Mouse (Mus musculus): ENCODE results near the gene Arhgef10l. TPM values are rescaled to one million over a fixed set of nuclear protein-coding genes. Genes with fewer than 3 reads are reported as not detected.

Arhgef10l gene
- total RNA-seq, 2 experiments from 2014 or later = 50.9 to 66.3 TPM

GRCm38 (mm10) chr4:140617391-140618385, 48.1 kb downstream of the Arhgef10l start:
- H3K27ac ChIP-seq = peak overlapping the region; percentile 78
- peak; percentile 59 for TF ChIP-seq CTCF (IDR thresholded peaks at IDR 0.05)
- H3K4me3 ChIP-seq = no peak overlapping the region
- intact Hi-C loops (cut with DNase I) = loop anchor here (5.0 kb wide), 2 partner anchors 35 to 60 kb away; no protein-coding TSS in a partner anchor
- DNase-seq = peak; percentile 78

GRCm38 (mm10) chr4:140616894-140617293, 48.9 kb downstream of the Arhgef10l start:
- intact Hi-C loops (cut with DNase I) = loop anchor here (5.0 kb wide), 2 partner anchors 35 to 60 kb away; no protein-coding TSS in a partner anchor

GRCm38 (mm10) chr4:140616196-140616595, 49.6 kb downstream of the Arhgef10l start:
- no peak for DNase-seq
- intact Hi-C loops (cut with DNase I) = loop anchor here (5.0 kb wide), 2 partner anchors 34 to 59 kb away; no protein-coding TSS in a partner anchor
- 0 out of 2 replicates have a peak overlapping the region, but pooled peaks have one; percentile 78 for H3K27ac ChIP-seq
- no peak overlapping the region for H3K4me3 ChIP-seq
- TF ChIP-seq CTCF (IDR thresholded peaks at IDR 0.05) = no peak

More at GRCm38 (mm10) chr4:140616894-140617293, 48.9 kb downstream of the Arhgef10l start:
- H3K27ac ChIP-seq = peak overlapping the region; percentile 78
- no peak overlapping the region for H3K4me3 ChIP-seq
- TF ChIP-seq CTCF (IDR thresholded peaks at IDR 0.05) = no peak
- no peak for DNase-seq

GRCm38 (mm10) chr4:140615771-140616170, 50.0 kb downstream of the Arhgef10l start:
- intact Hi-C loops (cut with DNase I) = loop anchor here (5.0 kb wide), 2 partner anchors 33 to 58 kb away; no protein-coding TSS in a partner anchor
- no peak for TF ChIP-seq CTCF (IDR thresholded peaks at IDR 0.05)
- no peak overlapping the region for H3K4me3 ChIP-seq
- no peak for DNase-seq
- peak overlapping the region; percentile 78; the same call in 1 of the 2 replicates for H3K27ac ChIP-seq

GRCm38 (mm10) chr4:140614553-140614952, 51.3 kb downstream of the Arhgef10l start:
- Histone ChIP-seq H3K4me3 (no peak overlapping the region), H3K27ac (no peak overlapping the region)
- intact Hi-C loops (cut with DNase I) = no loop called here
- DNase-seq = no peak
- TF ChIP-seq CTCF (IDR thresholded peaks at IDR 0.05) = no peak

- Histone ChIP-seq H3K27ac (no peak overlapping the region), H3K4me3 (no peak overlapping the region)
- DNase-seq = no peak
- intact Hi-C loops (cut with DNase I) = no loop called here
- no peak for TF ChIP-seq CTCF (IDR thresholded peaks at IDR 0.05)
Observed at GRCm38 (mm10) chr4:140614145-140614544, 51.7 kb downstream of the Arhgef10l start.

GRCm38 (mm10) chr4:140610841-140611609, 54.8 kb downstream of the Arhgef10l start:
- TF ChIP-seq CTCF (IDR thresholded peaks at IDR 0.05) = no peak
- H3K4me3 ChIP-seq = no peak overlapping the region; the same call in 1 of the 2 replicates
- peak overlapping the region; percentile 74 for H3K27ac ChIP-seq
- DNase-seq = no peak
- intact Hi-C loops (cut with DNase I) = no loop called here

GRCm38 (mm10) chr4:140608228-140608720, 57.5 kb downstream of the Arhgef10l start:
- TF ChIP-seq CTCF (IDR thresholded peaks at IDR 0.05) = no peak
- Histone ChIP-seq H3K27ac (no peak overlapping the region), H3K4me3 (no peak overlapping the region)
- DNase-seq = no peak
- intact Hi-C loops (cut with DNase I) = no loop called here

GRCm38 (mm10) chr4:140606779-140607178, 59.0 kb downstream of the Arhgef10l start:
- no peak for TF ChIP-seq CTCF (IDR thresholded peaks at IDR 0.05)
- DNase-seq = no peak
- Histone ChIP-seq H3K4me3 (no peak overlapping the region), H3K27ac (no peak overlapping the region)
- intact Hi-C loops (cut with DNase I) = no loop called here

- no peak for DNase-seq
- no peak for TF ChIP-seq CTCF (IDR thresholded peaks at IDR 0.05)
- no peak overlapping the region for H3K27ac ChIP-seq
- no peak overlapping the region for H3K4me3 ChIP-seq
- intact Hi-C loops (cut with DNase I) = no loop called here
Observed at GRCm38 (mm10) chr4:140606197-140606596, 59.6 kb downstream of the Arhgef10l start.

GRCm38 (mm10) chr4:140605790-140606189, 60.0 kb downstream of the Arhgef10l start:
- H3K27ac ChIP-seq = no peak overlapping the region
- no peak for DNase-seq
- H3K4me3 ChIP-seq = no peak overlapping the region
- TF ChIP-seq CTCF (IDR thresholded peaks at IDR 0.05) = no peak
- intact Hi-C loops (cut with DNase I) = no loop called here

- intact Hi-C loops (cut with DNase I) = no loop called here
- Histone ChIP-seq H3K4me3 (no peak overlapping the region), H3K27ac (no peak overlapping the region)
- no peak for TF ChIP-seq CTCF (IDR thresholded peaks at IDR 0.05)
- no peak for DNase-seq
Observed at GRCm38 (mm10) chr4:140605247-140605646, 60.6 kb downstream of the Arhgef10l start.
